Mouse (Mus musculus): ENCODE results near the gene Camp.
"Not testable (repeated sequence)": the region's sequence is repeated elsewhere in the genome, so short reads cannot be mapped to it uniquely, and the experiment has no call there.

Camp gene

DNA sequence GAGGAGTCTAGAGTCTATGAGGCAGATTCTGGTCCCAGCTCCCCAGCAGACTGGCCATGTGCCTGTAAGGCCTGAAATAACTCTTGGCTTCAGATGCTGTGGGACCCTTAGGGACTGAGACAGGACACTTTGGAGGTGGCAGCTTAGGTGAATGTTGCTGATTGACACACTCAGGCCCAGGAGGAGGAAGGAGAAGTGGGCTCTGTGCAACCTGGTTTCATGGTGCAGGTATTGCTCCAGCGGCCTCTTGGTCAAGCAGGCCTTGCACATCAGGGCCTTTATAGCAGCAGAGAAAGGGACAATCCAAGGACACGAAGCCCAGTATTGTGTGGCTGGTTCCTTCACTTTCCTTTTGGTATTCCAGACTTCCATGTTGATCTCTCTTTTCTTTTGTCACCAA, 4.9 kb upstream of the Camp start:
- in situ Hi-C loops (cut with MboI, MseI): no loop called here

DNA sequence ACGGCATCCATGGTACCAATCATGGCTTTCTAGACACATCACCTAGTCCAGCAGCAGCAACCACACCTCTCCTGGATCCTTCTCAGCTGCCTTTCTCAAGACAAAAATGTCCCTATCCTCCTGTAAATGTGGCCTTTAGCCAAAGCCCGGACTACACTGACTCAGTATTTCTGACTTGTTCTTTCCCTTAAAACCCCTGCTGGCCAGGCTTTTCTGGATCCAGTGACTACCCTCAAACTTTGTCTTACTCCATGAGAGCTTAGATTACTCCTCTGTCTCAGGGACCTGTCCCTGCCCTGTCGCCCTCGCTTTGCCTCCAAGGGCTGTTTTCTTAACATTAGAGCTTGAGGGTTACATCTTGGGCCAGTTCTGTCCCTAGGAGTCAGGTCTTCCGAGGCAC, 682 bp upstream of the Camp start:
- in situ Hi-C loops (cut with MboI, MseI): no loop called here

DNA sequence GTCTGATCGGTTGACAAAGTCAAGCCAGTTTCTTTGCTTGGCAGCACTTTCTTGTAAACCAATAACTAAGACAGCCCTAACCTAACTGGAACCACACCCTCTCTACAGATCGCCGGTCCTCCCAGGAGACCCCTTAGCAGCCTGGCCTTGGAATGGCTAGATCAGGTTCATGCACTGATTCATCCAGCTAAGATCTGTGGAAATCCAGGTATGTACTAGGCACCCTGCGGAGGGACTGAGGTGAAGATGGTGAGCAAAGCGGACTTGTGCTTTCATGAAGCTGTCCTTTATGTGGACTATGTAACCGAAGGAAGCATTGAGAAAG, 16.4 kb downstream of the Camp start:
- in situ Hi-C loops (cut with MboI, MseI): no loop called here

DNA sequence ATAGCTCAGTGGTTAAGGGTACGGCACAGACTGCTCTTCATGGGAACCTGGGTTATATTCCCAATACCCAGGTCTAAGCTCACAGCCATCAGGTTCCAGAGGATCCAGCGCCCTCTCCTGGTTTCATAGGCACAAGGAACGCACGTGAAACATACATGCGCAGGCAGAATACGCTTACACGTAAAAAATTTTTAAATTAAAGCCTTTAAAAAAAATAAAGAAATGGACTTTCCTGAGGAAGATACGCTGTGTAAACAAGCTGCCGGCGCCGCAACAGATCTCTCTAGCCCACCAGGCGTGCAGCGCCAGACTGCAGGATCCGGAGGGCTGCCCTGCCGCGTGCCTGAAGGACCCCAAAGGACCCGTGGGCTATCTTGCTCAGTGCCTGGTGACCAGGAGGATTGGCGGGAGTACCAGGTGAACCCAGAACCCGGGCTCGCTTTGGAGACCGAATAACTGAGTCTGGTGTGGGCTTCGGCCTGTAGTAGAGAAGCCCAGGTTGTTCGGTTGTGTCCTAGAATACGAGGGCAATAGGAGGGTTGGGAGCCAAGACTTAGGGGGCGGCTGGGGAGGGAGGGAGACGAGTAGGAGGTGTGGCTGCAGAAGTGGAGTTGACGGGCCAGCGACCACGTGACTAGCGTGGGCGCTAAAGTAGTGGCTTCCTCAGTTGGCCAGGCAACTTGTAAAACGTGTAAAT, 16.9 kb downstream of the Camp start, which contains the start of gene Nme6:
Gene Nme6 (plus strand): TSS at position 359 of the 697 bp plus-strand sequence.
- in situ Hi-C loops (cut with MboI, MseI): no loop called here

DNA sequence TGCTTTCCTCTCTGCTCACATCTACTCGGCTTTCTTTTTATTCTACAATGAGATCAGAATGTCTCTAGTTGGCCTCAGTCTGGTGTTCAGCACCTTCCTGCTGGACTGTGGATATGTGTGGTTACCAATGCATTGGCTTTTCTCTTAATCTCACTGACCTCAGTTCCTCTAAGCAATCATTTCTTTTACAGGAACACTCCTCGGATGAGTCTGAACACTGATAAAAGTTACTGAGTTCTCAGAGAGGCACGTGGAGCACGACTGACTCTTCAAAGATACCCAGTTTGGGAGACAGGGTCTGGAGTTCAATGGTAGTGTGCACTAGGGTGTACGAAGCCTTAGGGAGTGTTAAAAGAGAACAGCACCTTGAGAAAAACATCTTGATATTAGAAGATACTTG, 23.2 kb downstream of the Camp start:
- in situ Hi-C loops (cut with MboI, MseI): no loop called here

DNA sequence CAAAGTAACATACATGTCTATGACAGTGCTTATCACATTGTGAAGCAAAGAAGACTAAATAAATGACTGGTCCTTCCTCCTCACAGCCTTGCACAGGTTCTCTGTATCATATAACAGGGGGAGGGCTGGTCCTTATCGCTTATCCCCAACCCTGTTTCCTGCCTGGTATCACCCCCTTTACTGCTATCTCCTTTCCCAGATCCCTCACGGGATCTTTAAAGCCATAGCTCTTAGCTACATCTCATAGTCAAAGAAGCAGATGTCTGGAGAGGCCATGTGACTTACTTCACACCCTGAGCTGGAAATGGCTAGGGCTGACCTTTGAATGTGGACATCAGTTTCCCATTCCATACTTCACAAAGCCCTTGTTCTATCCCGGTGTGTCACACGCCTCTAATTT, 23.7 kb downstream of the Camp start:
- in situ Hi-C loops (cut with MboI, MseI): no loop called here

DNA sequence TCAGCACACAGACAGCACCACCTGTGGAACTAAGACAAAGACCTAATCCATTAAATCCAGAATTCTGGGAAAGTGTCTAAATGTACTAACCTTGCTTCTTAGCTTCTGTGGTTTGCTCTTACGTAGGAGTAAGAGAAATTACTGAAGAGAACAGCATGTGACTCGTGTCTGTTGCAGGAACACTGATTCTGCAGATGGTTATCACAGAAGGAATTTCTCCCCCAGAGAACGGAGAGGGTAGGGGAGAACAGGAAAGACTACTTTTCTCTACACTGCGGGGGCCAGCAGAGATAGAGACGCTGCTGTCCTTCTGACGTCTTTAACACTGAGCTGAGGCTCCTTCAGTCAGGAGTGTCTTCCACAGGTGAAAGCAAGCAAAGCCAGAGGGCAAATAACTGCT, 33.1 kb downstream of the Camp start:
- in situ Hi-C loops (cut with MboI, MseI): no loop called here

DNA sequence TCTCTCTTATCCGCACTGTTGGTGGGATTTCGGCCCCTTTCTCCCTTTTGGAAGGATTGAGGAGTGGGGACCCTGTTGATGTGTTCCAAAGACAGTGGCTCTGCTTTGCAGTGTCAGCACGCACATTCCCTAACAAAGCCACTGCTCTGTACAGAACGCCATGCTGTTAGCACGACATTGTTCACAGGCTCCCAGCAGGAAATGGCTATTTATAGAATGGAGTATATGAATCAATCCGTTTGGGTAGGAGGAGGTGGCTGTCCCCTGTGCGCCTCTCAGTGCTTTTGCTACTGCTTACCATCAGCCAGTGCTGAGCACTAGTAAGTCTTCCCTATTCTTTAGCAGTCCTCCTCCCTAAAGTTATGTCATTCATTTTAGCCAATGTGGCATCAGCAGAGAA, 36.0 kb downstream of the Camp start:
- in situ Hi-C loops (cut with MboI, MseI): no loop called here

DNA sequence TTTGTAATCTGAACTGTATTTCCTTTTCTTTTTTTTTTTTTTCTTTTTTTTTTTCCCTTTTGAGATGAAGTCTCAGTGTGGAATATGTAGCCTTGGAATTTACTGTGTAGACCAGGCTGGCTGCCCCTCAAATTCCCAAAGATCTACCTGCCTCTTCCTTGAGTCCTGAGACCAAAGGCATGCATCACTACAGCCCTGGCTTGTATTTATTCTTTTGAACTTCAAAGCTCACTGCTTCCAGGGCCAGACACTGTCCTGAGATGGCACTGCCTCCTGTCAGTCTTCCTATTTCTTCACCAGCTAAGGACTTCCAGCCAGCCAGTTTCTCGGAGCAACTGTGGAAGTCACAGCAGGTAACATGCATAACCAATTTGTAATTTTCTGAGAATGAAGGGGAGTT, 37.4 kb downstream of the Camp start, which contains the start of gene Spink8:
Gene Spink8 (plus strand): TSS at position 301 of the 400 bp plus-strand sequence.
- in situ Hi-C loops (cut with MboI, MseI): no loop called here

DNA sequence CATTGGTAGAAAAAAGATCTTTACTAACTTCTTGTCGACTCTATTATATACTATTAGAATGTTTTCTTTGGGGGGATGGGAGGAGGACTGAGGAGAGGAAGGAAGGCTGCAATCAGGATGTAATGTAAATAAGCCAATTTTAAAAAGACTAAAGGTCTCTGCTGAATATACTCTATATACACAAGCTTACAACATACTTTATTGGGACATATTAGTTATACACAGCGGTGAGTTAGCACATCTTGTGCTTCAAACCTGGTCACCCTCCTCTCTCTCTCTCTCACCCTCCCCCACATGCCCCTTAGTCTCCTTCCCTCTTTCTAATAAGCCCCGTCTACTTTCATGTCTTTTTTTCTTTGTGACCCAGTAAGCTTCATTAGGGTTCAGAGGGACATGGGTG, 41.5 kb downstream of the Camp start:
- in situ Hi-C loops (cut with MboI, MseI): no loop called here

DNA sequence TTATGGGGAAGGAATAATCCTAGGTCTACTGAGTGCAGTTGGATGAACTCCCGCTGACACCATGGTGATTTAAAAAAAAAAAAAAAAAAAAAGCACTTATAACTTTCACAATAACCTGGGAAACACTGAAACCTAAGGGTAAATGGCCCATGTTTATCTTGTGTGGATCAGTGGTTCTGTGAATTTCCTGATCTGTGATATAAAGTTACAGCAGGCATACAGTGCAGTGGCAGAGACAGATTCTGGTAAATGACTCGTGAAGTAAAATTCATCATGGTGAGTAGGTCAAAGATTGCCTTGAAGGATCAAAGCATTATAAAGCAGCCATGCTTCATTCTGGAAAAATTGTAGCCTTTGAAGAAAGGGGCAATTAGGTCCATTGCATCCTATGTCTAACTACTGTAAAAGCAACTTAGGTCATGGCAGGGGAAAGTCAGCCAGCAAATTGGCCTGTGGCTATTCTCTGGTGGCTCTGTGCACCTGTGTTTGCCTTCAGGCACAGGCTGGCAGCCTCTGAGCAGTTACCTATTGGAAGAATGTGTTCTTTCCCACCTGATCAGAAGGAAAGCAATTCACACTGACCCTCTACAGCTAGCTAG, 42.6 kb downstream of the Camp start:
- in situ Hi-C loops (cut with MboI, MseI): no loop called here

DNA sequence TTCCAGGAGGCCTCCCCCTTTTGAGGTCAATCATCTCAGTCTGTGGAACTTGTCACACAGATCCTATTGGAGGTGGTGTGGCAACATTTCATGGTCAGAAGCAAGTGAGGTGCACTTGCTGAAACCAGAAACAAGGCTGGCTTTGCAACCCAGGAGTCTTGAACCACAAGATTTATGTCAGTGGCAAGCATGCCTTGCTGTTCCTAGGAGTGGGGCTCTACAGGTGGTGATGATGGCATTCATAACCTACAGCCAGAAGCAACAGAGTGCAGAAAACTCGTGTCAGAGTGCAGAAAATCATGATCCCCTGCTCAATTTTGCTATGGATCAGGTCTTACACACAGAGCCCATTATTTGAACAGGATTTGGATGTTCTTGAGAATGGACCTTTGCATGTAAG, 43.2 kb downstream of the Camp start:
- in situ Hi-C loops (cut with MboI, MseI): no loop called here

DNA sequence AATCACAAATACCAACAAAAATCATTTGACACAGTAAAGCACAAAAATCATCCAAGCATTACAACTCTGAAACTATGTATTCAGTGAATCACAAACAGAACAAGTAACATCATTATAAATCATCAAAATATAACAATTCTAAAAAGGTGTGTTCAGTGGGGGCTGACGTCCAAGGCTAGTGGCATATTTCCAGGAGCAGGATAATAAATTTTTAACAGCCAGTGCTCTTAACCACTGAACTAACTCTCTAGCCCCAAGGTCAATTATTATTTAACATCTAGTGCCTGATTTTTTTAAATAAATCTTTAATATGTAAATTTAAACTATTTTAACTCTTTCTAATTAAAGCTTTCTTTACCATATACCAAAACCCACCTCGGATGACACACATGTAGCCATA, 43.8 kb downstream of the Camp start:
- in situ Hi-C loops (cut with MboI, MseI): not testable (repeated sequence)

DNA sequence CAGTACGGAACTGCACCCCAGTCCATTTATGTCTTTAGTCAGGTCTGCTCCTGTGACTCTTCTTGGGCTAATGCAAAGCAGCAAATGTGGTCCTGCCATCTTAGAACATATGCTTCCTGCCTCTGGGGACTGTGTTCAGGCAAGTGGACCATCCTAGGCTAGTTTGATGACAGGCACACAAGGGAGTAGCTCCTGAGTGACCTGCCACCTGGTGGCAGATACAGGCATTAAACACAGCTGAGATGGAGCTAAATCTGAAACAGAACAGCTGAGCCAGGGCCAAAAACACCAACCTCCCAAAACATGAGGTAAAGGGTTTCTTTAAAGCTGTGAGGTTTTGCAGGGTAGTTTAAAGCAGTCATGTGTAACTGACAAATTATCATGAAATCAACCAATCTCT, 51.4 kb downstream of the Camp start:
- in situ Hi-C loops (cut with MboI, MseI): no loop called here

Data from T-helper 2 cell (primary cell).